Mouse (Mus musculus): ENCODE results near the gene Olfr97. TPM values are rescaled to one million over a fixed set of nuclear protein-coding genes. Genes with fewer than 3 reads are reported as not detected.
A peak's percentile ranks its signal among the peaks of the same experiment; 100 is the strongest.

Gene Olfr97
- total and polyA plus RNA-seq, 2 experiments from 2014 or later: not detected

GRCm38 (mm10) chr17:37218486-37218885, 18.6 kb downstream of the Olfr97 start:
- Histone ChIP-seq H3K27me3 (ENCODE audit: insufficient read depth, low read length) (no peaks in the 10 kb centered on the region), H3K4me1 (ENCODE audit: insufficient read depth, low read length) (no peaks in the 10 kb centered on the region), H3K27ac (no peak overlapping the region), H3K4me3 (ENCODE audit: low read length) (no peak overlapping the region), H3K9me3 (ENCODE audit: low read length) (no peaks in the 10 kb centered on the region), H3K4me2 (ENCODE audit: low read depth, low read length) (no peak overlapping the region), H3K9ac (replicated peaks; ENCODE audit: low read length) (no peak overlapping the region), H3K36me3 (ENCODE audit: insufficient read depth, low read length) (no peaks in the 10 kb centered on the region)
- DNase-seq (ENCODE audit: low spot score) (no peak), ATAC-seq (no peak)
- 80% methylated on average over 3 of the region's 3 CpGs for WGBS
- TF ChIP-seq CTCF (IDR thresholded peaks at IDR 0.05; ENCODE audit: low read depth): no peak

- no peak within 1 kb of the TSS for H3K9ac ChIP-seq (replicated peaks; ENCODE audit: low read length)
- no peak within 1 kb of the TSS for H3K4me3 ChIP-seq (ENCODE audit: low read length)
- no peak within 1 kb of the TSS for H3K4me2 ChIP-seq (ENCODE audit: low read depth, low read length)
- WGBS: 79% methylated on average over 3 of the region's 3 CpGs
- no peaks in the 10 kb centered on the region for H3K27me3 ChIP-seq (ENCODE audit: insufficient read depth, low read length)
- ATAC-seq (no peak), DNase-seq (ENCODE audit: low spot score) (no peak)
- H3K9me3 ChIP-seq (ENCODE audit: low read length): no peaks in the 10 kb centered on the region
- H3K4me1 ChIP-seq (ENCODE audit: insufficient read depth, low read length): peaks cover 5% of the 10 kb centered on the region; the same call in 1 of the 2 replicates
- no peak for TF ChIP-seq CTCF (IDR thresholded peaks at IDR 0.05; ENCODE audit: low read depth)
- H3K27ac ChIP-seq: no peak within 1 kb of the TSS
- H3K36me3 ChIP-seq (ENCODE audit: insufficient read depth, low read length): no peaks in the 10 kb centered on the region
Measured at GRCm38 (mm10) chr17:37213018-37213417, 24.1 kb downstream of the Olfr97 start, which contains the start of gene Olfr95. TSS of gene Olfr95 (minus strand) at chr17:37213118.

GRCm38 (mm10) chr17:37210884-37211768, 26.0 kb downstream of the Olfr97 start:
- 19% methylated on average over 40 of the region's 40 CpGs for WGBS
- H3K36me3 ChIP-seq (ENCODE audit: insufficient read depth, low read length): no peaks in the 10 kb centered on the region
- peak overlapping the region; percentile 60 for H3K4me2 ChIP-seq (ENCODE audit: low read depth, low read length)
- peaks cover 5% of the 10 kb centered on the region; the same call in 1 of the 2 replicates for H3K4me1 ChIP-seq (ENCODE audit: insufficient read depth, low read length)
- no peaks in the 10 kb centered on the region for H3K9me3 ChIP-seq (ENCODE audit: low read length)
- peak; percentile 50 for TF ChIP-seq CTCF (IDR thresholded peaks at IDR 0.05; ENCODE audit: low read depth)
- H3K27ac ChIP-seq: no peak overlapping the region
- H3K9ac ChIP-seq (replicated peaks; ENCODE audit: low read length): peak overlapping the region; percentile 49
- H3K4me3 ChIP-seq (ENCODE audit: low read length): peak overlapping the region; percentile 34
- H3K27me3 ChIP-seq (ENCODE audit: insufficient read depth, low read length): no peaks in the 10 kb centered on the region
- DNase-seq (ENCODE audit: low spot score) (peak; percentile 56), ATAC-seq (peak; percentile 82)

- Histone ChIP-seq H3K4me2 (ENCODE audit: low read depth, low read length) (no peak overlapping the region), H3K27me3 (ENCODE audit: insufficient read depth, low read length) (0 out of 2 replicates have a peak, but pooled peaks cover 1% of the 10 kb centered on the region), H3K36me3 (ENCODE audit: insufficient read depth, low read length) (no peaks in the 10 kb centered on the region), H3K9ac (replicated peaks; ENCODE audit: low read length) (no peak overlapping the region), H3K4me3 (ENCODE audit: low read length) (no peak overlapping the region), H3K9me3 (ENCODE audit: low read length) (no peaks in the 10 kb centered on the region), H3K4me1 (ENCODE audit: insufficient read depth, low read length) (no peaks in the 10 kb centered on the region), H3K27ac (no peak overlapping the region)
- no peak for DNase-seq (ENCODE audit: low spot score)
- WGBS: 28% methylated on average over 3 of the region's 3 CpGs
- peak; percentile 72 for ATAC-seq
- no peak for TF ChIP-seq CTCF (IDR thresholded peaks at IDR 0.05; ENCODE audit: low read depth)
Measured at GRCm38 (mm10) chr17:37203917-37204236, 33.3 kb downstream of the Olfr97 start.

GRCm38 (mm10) chr17:37203206-37203916, 33.8 kb downstream of the Olfr97 start:
- H3K27ac ChIP-seq: no peak overlapping the region
- H3K9ac ChIP-seq (replicated peaks; ENCODE audit: low read length): no peak overlapping the region
- DNase-seq (ENCODE audit: low spot score) (peak; percentile 94), ATAC-seq (peak; percentile 90)
- H3K9me3 ChIP-seq (ENCODE audit: low read length): no peaks in the 10 kb centered on the region
- H3K4me1 ChIP-seq (ENCODE audit: insufficient read depth, low read length): no peaks in the 10 kb centered on the region
- H3K4me3 ChIP-seq (ENCODE audit: low read length): no peak overlapping the region
- 0 out of 2 replicates have a peak, but pooled peaks cover 6% of the 10 kb centered on the region for H3K27me3 ChIP-seq (ENCODE audit: insufficient read depth, low read length)
- H3K4me2 ChIP-seq (ENCODE audit: low read depth, low read length): no peak overlapping the region
- H3K36me3 ChIP-seq (ENCODE audit: insufficient read depth, low read length): no peaks in the 10 kb centered on the region
- peak; percentile 100 for TF ChIP-seq CTCF (IDR thresholded peaks at IDR 0.05; ENCODE audit: low read depth)
- WGBS: under 1% methylated on average over 4 of the region's 4 CpGs

GRCm38 (mm10) chr17:37200894-37201293, 36.2 kb downstream of the Olfr97 start, which contains the start of gene Olfr94:
TSS of gene Olfr94 (minus strand) at chr17:37200994.
- no peak for ATAC-seq
- no peak for TF ChIP-seq CTCF (IDR thresholded peaks at IDR 0.05; ENCODE audit: low read depth)
- Histone ChIP-seq H3K4me1 (ENCODE audit: insufficient read depth, low read length) (no peaks in the 10 kb centered on the region), H3K9ac (replicated peaks; ENCODE audit: low read length) (no peak within 1 kb of the TSS), H3K36me3 (ENCODE audit: insufficient read depth, low read length) (no peaks in the 10 kb centered on the region), H3K27me3 (ENCODE audit: insufficient read depth, low read length) (0 out of 2 replicates have a peak, but pooled peaks cover 9% of the 10 kb centered on the region), H3K4me3 (ENCODE audit: low read length) (no peak within 1 kb of the TSS), H3K27ac (no peak within 1 kb of the TSS), H3K4me2 (ENCODE audit: low read depth, low read length) (no peak within 1 kb of the TSS), H3K9me3 (ENCODE audit: low read length) (no peaks in the 10 kb centered on the region)
- DNase-seq (ENCODE audit: low spot score): no peak
- WGBS: 73% methylated on average over 2 of the region's 2 CpGs

Data from hindbrain, postnatal 0 days (tissue).